Mouse (Mus musculus) adipocyte (in vitro differentiated cells): ENCODE results near the gene A630073D07Rik.
"Not testable (repeated sequence)": the region's sequence is repeated elsewhere in the genome, so short reads cannot be mapped to it uniquely, and the experiment has no call there.

ENCODE experiments used
- DNase-seq: peaks from one replicate; pipeline ENCODE4 v3.0.0-alpha.2; 2016; ENCODE audit warnings: low spot score

Gene A630073D07Rik

DNA sequence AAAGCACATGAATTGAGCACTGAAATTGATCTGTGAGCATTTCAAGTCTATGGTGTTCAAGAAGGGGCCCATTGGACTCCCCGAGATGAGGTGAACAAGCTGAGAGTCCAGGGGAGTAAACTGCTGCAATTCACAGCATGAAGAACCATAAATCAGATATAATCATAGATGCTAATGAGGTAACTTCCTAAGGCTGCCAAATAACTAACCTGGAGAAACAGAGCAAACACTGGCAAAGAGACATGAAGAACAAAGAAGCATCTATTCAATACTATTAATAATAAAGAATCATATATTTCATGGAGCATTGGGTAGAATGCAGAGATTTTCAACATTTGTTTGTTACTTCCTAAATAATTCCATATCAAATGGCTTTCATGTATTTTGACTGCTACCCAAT is at the start of gene A630073D07Rik:
A630073D07Rik (minus strand) TSS at position 101 of the 400 bp plus-strand sequence.
- DNase-seq, result no peak

DNA sequence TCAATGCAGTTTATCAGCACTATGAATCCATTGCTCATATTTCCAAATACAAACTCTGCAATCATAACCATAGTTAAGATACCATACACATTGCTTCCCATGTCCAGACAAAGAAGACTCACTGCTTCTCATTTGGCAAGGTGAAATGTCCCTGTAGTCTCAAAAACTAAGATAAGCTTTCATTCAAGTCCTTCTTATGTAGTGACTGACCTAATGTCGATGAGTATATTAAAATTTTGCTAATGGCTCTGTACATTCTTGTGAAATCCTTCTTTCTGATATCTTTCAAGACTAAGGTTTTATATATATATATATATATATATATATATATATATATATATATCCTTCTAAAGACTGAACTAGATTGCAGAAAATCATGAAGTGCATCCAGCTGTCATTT is 49.6 kb upstream of the A630073D07Rik start, which contains the start of gene Tas2r121:
Tas2r121 (minus strand) TSS at position 101 of the 400 bp plus-strand sequence.
- DNase-seq, result no peak

GRCm38 (mm10) chr6:132691596-132691995 is 40.3 kb upstream of the A630073D07Rik start:
- not testable (repeated sequence) for DNase-seq

DNA sequence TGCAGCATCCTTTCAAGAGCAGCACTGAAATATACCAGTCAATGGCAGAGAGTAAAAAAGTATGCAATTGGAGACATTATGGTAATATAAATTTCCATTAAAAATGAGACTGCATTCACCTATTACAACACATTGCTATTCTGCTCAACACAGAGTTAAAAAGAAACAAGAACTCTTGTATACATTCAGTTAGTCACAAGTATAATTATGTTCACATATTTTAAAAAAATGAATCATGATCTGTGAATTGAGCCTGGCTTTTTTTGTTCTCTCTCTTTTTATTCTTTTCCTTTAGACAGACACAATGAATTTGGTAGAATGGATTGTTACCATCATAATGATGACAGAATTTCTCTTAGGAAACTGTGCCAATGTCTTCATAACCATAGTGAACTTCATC is 5.3 kb upstream of the A630073D07Rik start, which contains the start of gene Tas2r120:
Tas2r120 (plus strand) TSS at position 301 of the 400 bp plus-strand sequence.
- no peak for DNase-seq

GRCm38 (mm10) chr6:132649399-132649798 is 1.9 kb downstream of the A630073D07Rik start:
- peak; percentile 11 for DNase-seq

GRCm38 (mm10) chr6:132595613-132596012 is 55.7 kb downstream of the A630073D07Rik start, which contains the start of gene Prp2:
Gene Prp2 (plus strand): TSS chr6:132595913.
- not testable (repeated sequence) for DNase-seq
